In genomic region chr19:6633400-6633799, GRCm38 (mm10) we compare ENCODE assay signal across 17 mouse cellular contexts.
DNase-seq lines count a peak whose midpoint lies in the region; ATAC-seq lines count a peak whose summit lies in the region.
"Had no signal": no experiment of that assay in that cellular context is flagged by ENCODE, and none has a peak within 500 bp of the region (broad histone marks: within the 10 kb centered on the region; RNA-seq: fewer than 3 reads in every experiment).

No protein-coding gene starts in this region.

- no peak overlapping the region for H3K4me3 ChIP-seq in forebrain, embryonic 11.5 days (ENCODE audit: low read depth, low read length)
- H3K4me3 ChIP-seq in forebrain, embryonic 13.5 days, result no peak overlapping the region
- no peak overlapping the region for H3K4me3 ChIP-seq in midbrain, embryonic 16.5 days (ENCODE audit: low read depth, low read length)
- H3K4me3 ChIP-seq in midbrain, embryonic 11.5 days (ENCODE audit: low read depth, low read length), result no peak overlapping the region
- no peak overlapping the region for H3K4me3 ChIP-seq in neural tube, embryonic 15.5 days (replicated peaks)
- H3K4me3 ChIP-seq: liver, embryonic 12.5 days; stomach, embryonic 15.5 days had no signal

- H3K9me3 ChIP-seq in forebrain, embryonic 11.5 days (ENCODE audit: control insufficient read depth, low read length), result no peaks in the 10 kb centered on the region
- H3K9me3 ChIP-seq in forebrain, embryonic 13.5 days (replicated peaks), result no peaks in the 10 kb centered on the region
- no peaks in the 10 kb centered on the region for H3K9me3 ChIP-seq in midbrain, embryonic 16.5 days (replicated peaks; ENCODE audit: control insufficient read depth, low read length, poor library complexity, severe bottlenecking)
- H3K9me3 ChIP-seq in midbrain, embryonic 11.5 days (ENCODE audit: control insufficient read depth, low read length), result no peaks in the 10 kb centered on the region
- no peaks in the 10 kb centered on the region for H3K9me3 ChIP-seq in neural tube, embryonic 15.5 days (replicated peaks)
- H3K9me3 ChIP-seq: G1E; liver, embryonic 12.5 days; stomach, embryonic 15.5 days had no signal

- no peak for ATAC-seq in forebrain, embryonic 11.5 days (replicated peaks; ENCODE audit: low FRiP score)
- no peak for ATAC-seq in forebrain, embryonic 13.5 days
- peak; percentile 36; the same call in 1 of the 2 replicates for ATAC-seq in midbrain, embryonic 16.5 days
- no peak for ATAC-seq in midbrain, embryonic 11.5 days (ENCODE audit: low FRiP score)
- no peak; the same call in 1 of the 2 replicates for ATAC-seq in neural tube, embryonic 15.5 days (ENCODE audit: low FRiP score)
- ATAC-seq: activated CD4-positive, CD25-positive, alpha-beta regulatory T cell, adult 4 months; inflammation-experienced regulatory T-cells, adult 6 months; liver, embryonic 12.5 days had no signal

- 44% methylated on average over 10 of the region's 10 CpGs for WGBS in forebrain, embryonic 11.5 days
- WGBS in forebrain, embryonic 13.5 days, result 45% methylated on average over 10 of the region's 10 CpGs
- 40% methylated on average over 10 of the region's 10 CpGs for WGBS in midbrain, embryonic 16.5 days
- WGBS in midbrain, embryonic 11.5 days, result 51% methylated on average over 10 of the region's 10 CpGs
- WGBS in neural tube, embryonic 15.5 days, result 43% methylated on average over 10 of the region's 10 CpGs

- H3K27ac ChIP-seq in forebrain, embryonic 11.5 days (ENCODE audit: low read depth, low read length), result no peak overlapping the region
- no peak overlapping the region for H3K27ac ChIP-seq in forebrain, embryonic 13.5 days
- no peak overlapping the region for H3K27ac ChIP-seq in midbrain, embryonic 16.5 days (ENCODE audit: low read length)
- no peak overlapping the region for H3K27ac ChIP-seq in midbrain, embryonic 11.5 days (ENCODE audit: low read depth, low read length)
- H3K27ac ChIP-seq in neural tube, embryonic 15.5 days (replicated peaks), result no peak overlapping the region
- H3K27ac ChIP-seq: liver, embryonic 12.5 days; stomach, embryonic 15.5 days had no signal

- DNase-seq in forebrain, embryonic 11.5 days (ENCODE audit: low spot score), result peak; percentile 56
- DNase-seq in midbrain, embryonic 11.5 days (ENCODE audit: low spot score, missing footprints), result no peak
- DNase-seq in forelimb bud, embryonic 11.5 days (ENCODE audit: low read depth, low spot score), result peak; percentile 14
- no peak for DNase-seq in ovary, postnatal 36 days (ENCODE audit: low spot score)
- DNase-seq in cerebellum, adult 9-11 months, result no peak
- DNase-seq: cerebellum, postnatal 14 days; heart, adult 11 months; lung, postnatal 10 days; thymus, postnatal 25 days had no signal

- H3K4me1 ChIP-seq in forebrain, embryonic 11.5 days (replicated peaks; ENCODE audit: control insufficient read depth, insufficient read depth, low read length), result no peaks in the 10 kb centered on the region
- peaks cover 4% of the 10 kb centered on the region; the same call in 1 of the 2 replicates for H3K4me1 ChIP-seq in forebrain, embryonic 13.5 days
- H3K4me1 ChIP-seq in midbrain, embryonic 16.5 days (ENCODE audit: control insufficient read depth, insufficient read depth, low read length), result peaks cover 3% of the 10 kb centered on the region
- no peaks in the 10 kb centered on the region for H3K4me1 ChIP-seq in midbrain, embryonic 11.5 days (ENCODE audit: control insufficient read depth, insufficient read depth, low read length)
- peaks cover 6% of the 10 kb centered on the region; the same call in 1 of the 2 replicates for H3K4me1 ChIP-seq in neural tube, embryonic 15.5 days
- H3K4me1 ChIP-seq: liver, embryonic 12.5 days; stomach, embryonic 15.5 days had no signal

- no peak overlapping the region for H3K9ac ChIP-seq in forebrain, embryonic 11.5 days (ENCODE audit: low read length)
- H3K9ac ChIP-seq in forebrain, embryonic 13.5 days, result no peak overlapping the region
- H3K9ac ChIP-seq in midbrain, embryonic 16.5 days (ENCODE audit: low read depth, low read length), result no peak overlapping the region
- no peak overlapping the region for H3K9ac ChIP-seq in midbrain, embryonic 11.5 days (ENCODE audit: low read length)
- no peak overlapping the region for H3K9ac ChIP-seq in neural tube, embryonic 15.5 days (replicated peaks)
- H3K9ac ChIP-seq: liver, embryonic 12.5 days; stomach, embryonic 15.5 days had no signal

- H3K27me3 ChIP-seq in forebrain, embryonic 11.5 days (ENCODE audit: control insufficient read depth, insufficient read depth, low read length), result no peaks in the 10 kb centered on the region
- no peaks in the 10 kb centered on the region for H3K27me3 ChIP-seq in forebrain, embryonic 13.5 days
- H3K27me3 ChIP-seq in midbrain, embryonic 16.5 days (ENCODE audit: control insufficient read depth, insufficient read depth, low read depth, low read length), result no peaks in the 10 kb centered on the region
- H3K27me3 ChIP-seq in midbrain, embryonic 11.5 days (ENCODE audit: control insufficient read depth, insufficient read depth, low read length), result no peaks in the 10 kb centered on the region
- no peaks in the 10 kb centered on the region for H3K27me3 ChIP-seq in neural tube, embryonic 15.5 days (replicated peaks)
- H3K27me3 ChIP-seq: stomach, embryonic 15.5 days had no signal

- H3K4me2 ChIP-seq in forebrain, embryonic 11.5 days (ENCODE audit: low read depth, low read length, severe bottlenecking), result no peak overlapping the region
- no peak overlapping the region for H3K4me2 ChIP-seq in forebrain, embryonic 13.5 days
- peak overlapping the region; percentile 25 for H3K4me2 ChIP-seq in midbrain, embryonic 16.5 days (ENCODE audit: low read length)
- H3K4me2 ChIP-seq in midbrain, embryonic 11.5 days, result no peak overlapping the region
- H3K4me2 ChIP-seq in neural tube, embryonic 15.5 days, result peak overlapping the region; percentile 15; the same call in 1 of the 2 replicates
- H3K4me2 ChIP-seq: liver, embryonic 12.5 days; stomach, embryonic 15.5 days had no signal

- H3K36me3 ChIP-seq in forebrain, embryonic 11.5 days (ENCODE audit: control insufficient read depth, insufficient read depth, low read length), result no peaks in the 10 kb centered on the region
- no peaks in the 10 kb centered on the region for H3K36me3 ChIP-seq in forebrain, embryonic 13.5 days (ENCODE audit: poor library complexity, severe bottlenecking)
- no peaks in the 10 kb centered on the region for H3K36me3 ChIP-seq in midbrain, embryonic 16.5 days (ENCODE audit: control insufficient read depth, insufficient read depth, low read length)
- no peaks in the 10 kb centered on the region for H3K36me3 ChIP-seq in midbrain, embryonic 11.5 days (ENCODE audit: control insufficient read depth, insufficient read depth, low read length)
- H3K36me3 ChIP-seq in neural tube, embryonic 15.5 days, result no peaks in the 10 kb centered on the region
- H3K36me3 ChIP-seq: G1E; liver, embryonic 12.5 days; stomach, embryonic 15.5 days had no signal

Comparison
In these comparisons a context has a peak if more than half of its experiments do, and no peak if none do; other contexts are left out.
1. H3K4me2 ChIP-seq: peak in midbrain, embryonic 16.5 days (single experiment) and neural tube, embryonic 15.5 days (single experiment); none in forebrain, embryonic 11.5 days (single experiment), forebrain, embryonic 13.5 days (single experiment) and midbrain, embryonic 11.5 days (single experiment).
2. DNase-seq: peak in forebrain, embryonic 11.5 days (single experiment) and forelimb bud, embryonic 11.5 days (single experiment); none in midbrain, embryonic 11.5 days (single experiment), ovary, postnatal 36 days (single experiment) and cerebellum, adult 9-11 months (single experiment).